Mouse (Mus musculus): Measurements from ENCODE around the gene Aff1. TPM values are rescaled to one million over a fixed set of nuclear protein-coding genes. Genes with fewer than 3 reads are reported as not detected.

The Aff1 gene
- total RNA-seq, 2 experiments from 2014 or later: 9.5 to 11.1 TPM

- intact Hi-C loops (cut with DNase I): no loop called here
These were observed 160.8 kb downstream of the Aff1 start for GRCm38 (mm10) chr5:103852756-103853549.

DNA sequence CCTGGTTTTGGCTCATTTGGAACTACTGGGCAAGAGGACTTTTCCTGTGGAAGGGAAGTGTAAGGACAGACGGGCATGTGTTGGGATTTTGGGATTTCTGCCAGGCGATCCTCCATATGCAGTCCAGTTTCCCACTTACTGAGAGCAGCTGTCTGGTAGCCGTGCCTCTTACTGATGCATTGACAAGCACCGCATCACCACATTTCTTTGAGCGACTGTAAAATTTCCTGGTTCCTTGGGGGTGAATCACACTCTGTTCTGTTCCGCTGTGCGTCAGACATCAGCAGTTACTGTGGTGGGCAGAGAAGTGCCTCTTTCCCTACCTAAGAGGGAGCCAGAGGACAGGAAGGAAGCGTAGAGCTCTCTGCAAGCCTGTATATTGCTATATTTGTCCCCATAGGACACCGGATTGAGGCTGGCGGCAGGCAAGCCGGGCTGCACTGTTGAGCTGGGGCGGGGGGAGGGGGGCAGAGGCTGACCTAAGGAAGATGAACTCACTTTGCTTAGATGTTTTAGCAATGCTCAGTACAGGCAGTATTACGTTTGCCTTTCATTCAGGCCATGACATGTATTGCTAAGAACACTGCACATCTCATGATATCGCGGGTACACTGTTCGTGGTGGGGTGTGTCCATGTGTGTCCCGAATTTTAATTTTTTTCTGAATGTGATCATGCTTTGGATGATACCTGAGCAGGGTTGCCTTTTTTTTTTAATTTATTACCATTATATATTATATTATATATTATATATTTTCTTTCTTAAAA lies 162.1 kb downstream of the Aff1 start:
- DNase-seq (ENCODE audit: low spot score in 2 of 2): peak; percentile 56 to 87
- intact Hi-C loops (cut with DNase I): no loop called here

More at GRCm38 (mm10) chr5:103852756-103853549, 160.8 kb downstream of the Aff1 start:
- DNase-seq (ENCODE audit: low spot score in 2 of 2): no peak

GRCm38 (mm10) chr5:103854807-103855194 lies 162.6 kb downstream of the Aff1 start:
- intact Hi-C loops (cut with DNase I): loop anchor here (5.0 kb wide), 1 partner anchor 58 kb away; the partner anchor contains the start of gene Klhl8
- DNase-seq (ENCODE audit: low spot score in 2 of 2): peak in 1 of 2 experiments; percentile 44

DNA sequence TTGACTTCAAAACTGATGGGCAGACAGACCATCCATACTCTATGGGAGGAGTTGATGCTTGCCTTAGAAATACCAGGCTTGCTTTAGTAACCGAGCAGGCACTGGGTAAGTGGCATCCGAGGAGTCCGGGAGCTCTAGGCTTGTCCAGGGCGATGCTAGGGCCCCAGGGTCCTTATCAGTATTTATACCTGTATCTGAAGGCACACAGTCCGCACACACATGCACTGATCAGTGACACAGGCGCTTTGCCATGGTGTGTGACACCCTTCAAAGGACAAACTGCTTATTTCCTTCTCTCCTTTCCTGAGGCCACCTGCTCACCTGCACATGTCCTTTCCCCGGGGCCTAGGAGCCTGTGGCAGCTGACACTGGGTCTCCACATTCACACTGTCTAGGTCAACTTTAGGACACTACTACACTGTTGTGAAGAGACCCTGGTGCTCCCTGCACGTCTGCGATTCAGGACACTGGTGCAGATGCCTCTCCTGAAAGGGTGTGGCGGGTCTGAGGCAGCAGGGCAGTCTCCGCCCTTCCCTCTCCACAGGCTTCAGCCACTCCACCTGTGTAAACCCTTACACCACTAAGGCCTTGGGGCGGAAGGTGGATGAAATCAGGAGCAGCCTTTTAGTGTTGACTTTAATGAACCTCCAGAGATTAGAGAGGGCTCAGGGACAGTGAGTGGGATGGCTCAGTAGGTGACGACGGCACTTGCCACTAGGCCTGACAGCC lies 163.5 kb downstream of the Aff1 start:
- intact Hi-C loops (cut with DNase I): loop anchor here (1.0 to 5.0 kb wide), 2 partner anchors 57 to 72 kb away; partner anchors contain the start of gene Klhl8
- no peak for DNase-seq (ENCODE audit: low spot score in 2 of 2)

DNA sequence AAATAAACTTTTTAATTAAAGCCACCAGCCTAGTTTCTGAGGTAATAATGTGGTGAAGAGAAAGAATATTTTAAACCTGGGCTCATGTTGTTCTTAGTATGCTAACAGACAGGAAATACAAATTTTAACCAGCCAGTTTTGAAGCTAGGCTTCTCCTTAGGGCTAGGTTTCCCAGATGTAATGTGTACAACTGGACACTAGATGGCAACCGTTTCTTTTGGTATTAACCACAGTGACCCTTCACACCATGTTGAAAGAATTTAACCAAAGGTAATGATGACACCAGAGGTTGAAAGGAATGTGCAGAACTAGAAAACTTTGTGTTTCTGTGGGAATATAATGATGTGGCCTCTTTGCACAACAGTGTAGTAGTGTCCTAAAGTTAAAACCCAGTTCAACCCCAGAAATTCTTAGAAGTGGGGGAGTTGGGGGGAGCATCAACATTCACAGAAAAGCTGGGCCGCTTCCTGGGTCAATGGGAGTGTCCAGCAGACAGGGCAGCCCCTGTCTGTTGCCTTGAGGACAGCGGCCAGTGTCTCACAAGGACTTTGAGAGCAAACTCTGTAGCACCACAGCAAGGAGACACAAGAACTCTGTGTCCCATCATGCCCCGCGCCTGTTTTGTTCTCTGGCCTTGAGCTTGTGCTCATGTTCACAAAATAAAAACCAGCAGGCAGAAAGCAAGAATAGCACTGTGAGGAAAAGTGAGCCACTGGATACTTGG lies 164.3 kb downstream of the Aff1 start:
- intact Hi-C loops (cut with DNase I): loop anchor here (1.0 to 5.0 kb wide), 2 partner anchors 56 to 71 kb away; partner anchors contain the start of gene Klhl8
- DNase-seq (ENCODE audit: low spot score in 2 of 2): peak in 1 of 2 experiments; percentile 44

- intact Hi-C loops (cut with DNase I): loop anchor here (5.0 kb wide), 1 partner anchor 55 kb away; the partner anchor contains the start of gene Klhl8
- DNase-seq (ENCODE audit: low spot score in 2 of 2): no peak
These were observed 165.0 kb downstream of the Aff1 start for GRCm38 (mm10) chr5:103857151-103857550.

DNA sequence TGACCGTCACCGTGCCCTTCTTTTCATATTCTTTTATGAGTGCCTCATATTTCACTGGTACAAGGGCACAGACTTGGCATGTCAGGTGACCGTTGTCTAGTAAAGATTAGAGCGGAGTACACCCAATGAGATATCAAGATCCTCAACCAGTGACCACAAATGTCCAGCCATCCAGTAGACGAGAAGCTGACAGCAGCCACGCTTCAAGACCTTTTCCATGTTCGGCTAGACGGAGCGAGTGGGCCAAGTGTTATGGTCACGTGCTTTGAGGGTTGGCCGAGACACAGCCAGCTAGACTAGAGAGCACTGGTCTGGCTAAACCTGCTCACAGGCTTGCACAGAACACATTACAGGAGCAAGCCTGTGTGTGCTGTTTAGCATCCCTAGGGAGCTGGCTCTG lies 168.4 kb downstream of the Aff1 start:
- intact Hi-C loops (cut with DNase I): no loop called here
- no peak for DNase-seq (ENCODE audit: low spot score in 2 of 2)

GRCm38 (mm10) chr5:103863759-103864158 lies 171.6 kb downstream of the Aff1 start:
- no peak for DNase-seq (ENCODE audit: low spot score in 2 of 2)
- intact Hi-C loops (cut with DNase I): no loop called here

- DNase-seq (ENCODE audit: low spot score in 2 of 2): no peak
- intact Hi-C loops (cut with DNase I): no loop called here
These were observed 197.6 kb downstream of the Aff1 start for GRCm38 (mm10) chr5:103889766-103890165.

GRCm38 (mm10) chr5:103898310-103898709 lies 206.1 kb downstream of the Aff1 start:
- intact Hi-C loops (cut with DNase I): no loop called here

More at GRCm38 (mm10) chr5:103898310-103898709, 206.1 kb downstream of the Aff1 start:
- no peak for DNase-seq (ENCODE audit: low spot score in 2 of 2)

Other genes with a start within 250 kb of the Aff1 start
- gene Slc10a6, start 63.0 kb upstream of the Aff1 start, total RNA-seq (2021): not detected
- gene 1700016H13Rik, start 36.4 kb upstream of the Aff1 start, total RNA-seq (2021): not detected
- gene Klhl8, start 218.9 kb downstream of the Aff1 start, total RNA-seq (2021): 10 to 100 TPM; 37.8 to 39.3 TPM

Data from left cerebral cortex, postnatal 25 days (tissue).